Mouse (Mus musculus) MEL (cell line): ENCODE measurements around the gene Agtrap. TPM values are rescaled to one million over a fixed set of nuclear protein-coding genes. Genes with fewer than 3 reads are reported as not detected.
"Not testable (repeated sequence)": the region's sequence is repeated elsewhere in the genome, so short reads cannot be mapped to it uniquely, and the experiment has no call there.

Experiments
- DNase-seq: peaks from one replicate; pipeline ENCODE4 v3.0.0; 2011; ENCODE audit warnings: low read depth, low spot score
- H3K27ac ChIP-seq: 2 replicates; pipeline ENCODE4 v1.5.1; 2012; ENCODE audit warnings: low read depth, mild to moderate bottlenecking, control low read depth, low read length, moderate library complexity; ENCODE audit not compliant: control insufficient read depth
- H3K27me3 ChIP-seq, 2 experiments: fragments of 150-350 bp in 1 of 2; sonication (generic) in 1 of 2; 2 replicates each; pipeline ENCODE4 v1.6.1; 2012; ENCODE audit warnings: low read length in 2 of 2, mild to moderate bottlenecking in 2 of 2, improper control_type of control experiment in 1 of 2, moderate library complexity in 1 of 2; ENCODE audit not compliant: insufficient read depth in 2 of 2, control insufficient read depth in 1 of 2
- H3K36me3 ChIP-seq, 2 experiments: 2 replicates each; pipeline ENCODE4 v1.6.1; 2012 to 2014; ENCODE audit warnings: low read length in 2 of 2, improper control_type of control experiment in 1 of 2, inconsistent platforms in 1 of 2, mild to moderate bottlenecking in 1 of 2; ENCODE audit not compliant: insufficient read depth in 2 of 2, control insufficient read depth in 1 of 2
- H3K4me1 ChIP-seq, 2 experiments: fragments of 150-350 bp in 1 of 2; sonication (generic) in 1 of 2; 2 replicates each; pipeline ENCODE4 v1.6.1; 2012; ENCODE audit warnings: low read length in 2 of 2, improper control_type of control experiment in 1 of 2, mild to moderate bottlenecking in 1 of 2; ENCODE audit not compliant: insufficient read depth in 2 of 2, control insufficient read depth in 1 of 2
- H3K4me3 ChIP-seq, 2 experiments: fragments of 150-350 bp in 1 of 2; sonication (generic) in 1 of 2; 2 replicates each; pipeline ENCODE4 v1.5.1; 2012; ENCODE audit warnings: low read depth in 2 of 2, low read length in 2 of 2, mild to moderate bottlenecking in 2 of 2, moderate library complexity in 2 of 2, control low read depth in 1 of 2, improper control_type of control experiment in 1 of 2; ENCODE audit not compliant: control insufficient read depth in 1 of 2, insufficient read depth in 1 of 2
- H3K79me2 ChIP-seq: 2 replicates; pipeline ENCODE4 v1.6.1; 2012; ENCODE audit warnings: mild to moderate bottlenecking, low read length, moderate library complexity; ENCODE audit not compliant: control insufficient read depth, poor library complexity, insufficient read depth
- H3K9ac ChIP-seq: 2 replicates; pipeline ENCODE4 v1.6.1; 2012; ENCODE audit warnings: low read depth, mild to moderate bottlenecking, control low read depth, low read length, moderate library complexity; ENCODE audit not compliant: control insufficient read depth, poor library complexity, severe bottlenecking
- H3K9me3 ChIP-seq: fragments of 150-350 bp; sonication (generic); replicated peaks from 2 replicates; pipeline ENCODE4 v1.6.1; 2012; ENCODE audit warnings: mild to moderate bottlenecking, low read length, improper control_type of control experiment, moderate library complexity; ENCODE audit not compliant: insufficient read depth
- CHD2 ChIP-seq: IDR thresholded peaks from 2 replicates; pipeline ENCODE4 v1.6.1; 2011; ENCODE audit warnings: low read length, improper control_type of control experiment
- CTCF ChIP-seq, 3 experiments: IDR thresholded peaks in 2 of 3; conservative IDR thresholded peaks in 1 of 3; 2 replicates each; pipeline ENCODE4 v1.5.1; 2011 to 2012; ENCODE audit warnings: low read length in 3 of 3, low read depth in 2 of 3, mild to moderate bottlenecking in 2 of 3, improper control_type of control experiment in 1 of 3, inconsistent platforms in 1 of 3, mixed read lengths in 1 of 3, moderate library complexity in 1 of 3; ENCODE audit not compliant: control insufficient read depth in 1 of 3, insufficient read depth in 1 of 3, poor library complexity in 1 of 3, severe bottlenecking in 1 of 3
- EP300 ChIP-seq, 2 experiments: IDR thresholded peaks; 2 replicates each; pipeline ENCODE4 v1.6.1; 2011; ENCODE audit warnings: improper control_type of control experiment in 2 of 2, low read length in 2 of 2, low read depth in 1 of 2, mild to moderate bottlenecking in 1 of 2
- JUND ChIP-seq: IDR thresholded peaks from 2 replicates; pipeline ENCODE4 v1.6.1; 2011; ENCODE audit warnings: low read depth, mild to moderate bottlenecking, improper control_type of control experiment, low read length
- MAFK ChIP-seq: IDR thresholded peaks from 2 replicates; pipeline ENCODE4 v1.6.1; 2011; ENCODE audit warnings: low read depth, mild to moderate bottlenecking, low read length, improper control_type of control experiment, borderline replicate concordance
- MAX ChIP-seq: IDR thresholded peaks from 2 replicates; pipeline ENCODE4 v1.6.1; 2011; ENCODE audit warnings: low read length, improper control_type of control experiment
- MAZ ChIP-seq: IDR thresholded peaks from 2 replicates; pipeline ENCODE4 v1.6.1; 2012; ENCODE audit warnings: low read depth, mild to moderate bottlenecking, inconsistent platforms, low read length, improper control_type of control experiment
- MEF2A ChIP-seq: IDR thresholded peaks from 2 replicates; pipeline ENCODE4 v1.6.1; 2014; ENCODE audit warnings: low read depth, mild to moderate bottlenecking, inconsistent platforms, low read length, improper control_type of control experiment; ENCODE audit not compliant: poor library complexity, insufficient replicate concordance, severe bottlenecking; ENCODE audit errors: extremely low read depth
- MYC ChIP-seq: IDR thresholded peaks from 2 replicates; pipeline ENCODE4 v1.6.1; 2011; ENCODE audit warnings: low read depth, mild to moderate bottlenecking, low read length, improper control_type of control experiment, moderate library complexity
- NRF1 ChIP-seq: IDR thresholded peaks from 2 replicates; pipeline ENCODE4 v1.6.1; 2014; ENCODE audit warnings: low read depth, mild to moderate bottlenecking, inconsistent platforms, low read length, improper control_type of control experiment, moderate library complexity; ENCODE audit not compliant: poor library complexity, insufficient read depth, severe bottlenecking
- POLR2A ChIP-seq, 2 experiments: IDR thresholded peaks; 2 replicates each; pipeline ENCODE4 v1.6.1; 2011 to 2012; ENCODE audit warnings: low read length in 2 of 2, mild to moderate bottlenecking in 2 of 2, control low read depth in 1 of 2, improper control_type of control experiment in 1 of 2, low read depth in 1 of 2, moderate library complexity in 1 of 2; ENCODE audit not compliant: control insufficient read depth in 1 of 2, insufficient read depth in 1 of 2, poor library complexity in 1 of 2
- POLR2AphosphoS5 ChIP-seq: IDR thresholded peaks from 2 replicates; pipeline ENCODE4 v1.6.1; 2012; ENCODE audit warnings: low read depth, borderline replicate concordance, mild to moderate bottlenecking, inconsistent platforms, low read length, moderate library complexity, mixed read lengths
- RAD21 ChIP-seq: IDR thresholded peaks from 2 replicates; pipeline ENCODE4 v1.6.1; 2011; ENCODE audit warnings: mild to moderate bottlenecking, low read depth, low read length, improper control_type of control experiment
- RCOR1 ChIP-seq: IDR thresholded peaks from 2 replicates; pipeline ENCODE4 v1.6.1; 2012; ENCODE audit warnings: low read depth, mild to moderate bottlenecking, inconsistent platforms, low read length, improper control_type of control experiment
- SIN3A ChIP-seq: IDR thresholded peaks from 2 replicates; pipeline ENCODE4 v1.6.1; 2012; ENCODE audit warnings: low read length, improper control_type of control experiment, inconsistent platforms
- SMC3 ChIP-seq: IDR thresholded peaks from 2 replicates; pipeline ENCODE4 v1.6.1; 2011; ENCODE audit warnings: low read depth, low read length, improper control_type of control experiment
- TCF12 ChIP-seq: IDR thresholded peaks from 2 replicates; pipeline ENCODE4 v1.6.1; 2014; ENCODE audit warnings: low read depth, mild to moderate bottlenecking, inconsistent platforms, low read length, improper control_type of control experiment, moderate library complexity
- polyA plus RNA-seq, 2 experiments: library from polyadenylated mRNA; stranded (reverse) in 1 of 2; unstranded in 1 of 2; fragments of >175 nt in 1 of 2; fragments of >200 nt in 1 of 2; gene quantifications; 2 replicates each; pipeline versions ENCODE4 v1.2.1 to v1.2.4; 2012; ENCODE audit warnings: low replicate concordance in 2 of 2, low read depth in 1 of 2; ENCODE audit not compliant: insufficient read length in 2 of 2, insufficient read depth in 1 of 2, missing spikeins in 1 of 2
- total RNA-seq: library from RNA; depleted of rRNA; stranded (reverse); fragments of 300-350 nt; gene quantifications from 2 replicates; pipeline ENCODE4 v1.2.3, GENCODE M21; 2012

Agtrap gene
- total and polyA plus RNA-seq, 3 experiments: 5.0 to 16.0 TPM; not detected in 1

DNA sequence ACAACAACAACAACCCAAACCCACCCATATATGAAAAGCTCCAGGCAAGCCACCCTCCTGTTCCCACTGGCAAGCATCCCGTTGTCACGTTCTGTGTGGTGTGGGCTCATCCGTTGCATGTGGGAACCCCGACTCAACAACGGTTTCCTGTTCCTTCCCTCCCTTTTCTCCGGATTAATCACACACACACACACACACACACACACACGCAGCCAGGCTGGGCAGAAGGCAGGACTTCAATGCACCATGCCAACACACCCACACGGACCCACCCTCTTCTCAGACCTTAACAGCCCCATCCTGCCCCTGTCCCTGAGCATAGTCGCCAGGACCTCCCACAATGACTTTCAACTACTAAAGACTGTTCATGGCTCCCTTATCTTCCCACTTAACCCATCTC is 32.7 kb upstream of the Agtrap start:
- H3K4me3 ChIP-seq: no peak overlapping the region

GRCm38 (mm10) chr4:148119578-148119977 is 31.7 kb upstream of the Agtrap start:
- H3K79me2 ChIP-seq, H3K36me3 ChIP-seq, H3K9me3 ChIP-seq, H3K9ac ChIP-seq, H3K27ac ChIP-seq, H3K27me3 ChIP-seq, H3K4me3 ChIP-seq, H3K4me1 ChIP-seq, DNase-seq: not testable (repeated sequence)
- TF ChIP-seq CTCF (IDR thresholded peaks at IDR 0.05 in 2 of 3, conservative IDR thresholded peaks at IDR 0.05 in 1 of 3; ENCODE audit: control insufficient read depth in 1 of 3, insufficient read depth in 1 of 3, low read depth in 2 of 3, low read length in 3 of 3, poor library complexity in 1 of 3, severe bottlenecking in 1 of 3): peak in 1 of 3 experiments; percentile 7; a peak in 1 of 6 replicates

More for the DNA sequence above, 32.7 kb upstream of the Agtrap start:
- Histone ChIP-seq H3K9me3 (no peaks in the 10 kb centered on the region), H3K4me1 (peaks cover 0 to 5% of the 10 kb centered on the region in 2 experiments; a peak in 2 of 4 replicates), H3K27me3 (peaks cover 0 to 3% of the 10 kb centered on the region in 2 experiments; a peak in 2 of 4 replicates), H3K27ac (no peak overlapping the region), H3K36me3 (no peaks in the 10 kb centered on the region; a peak in 1 of 4 replicates), H3K79me2 (no peaks in the 10 kb centered on the region), H3K9ac (no peak overlapping the region)
- no peak for TF ChIP-seq RCOR1
- DNase-seq: no peak

DNA sequence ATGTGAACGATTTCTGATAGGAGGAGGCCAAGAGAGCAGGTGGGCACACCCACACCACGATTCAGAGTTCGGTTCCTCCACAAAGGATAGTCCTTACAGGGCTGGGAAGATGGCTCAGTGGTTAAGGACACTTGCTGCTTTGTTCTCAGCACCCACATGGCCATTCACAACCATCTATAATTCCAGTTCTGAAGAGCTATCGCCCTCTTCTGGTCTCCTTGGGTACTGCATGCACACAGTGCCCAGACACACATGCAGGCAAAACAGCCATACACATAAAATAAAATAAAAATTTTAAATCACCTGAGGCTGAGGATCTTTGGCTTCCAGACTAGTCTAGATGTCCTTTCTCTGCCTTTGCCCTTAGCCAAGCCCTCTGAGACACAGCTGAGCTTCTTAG is 29.6 kb upstream of the Agtrap start:
- no peaks in the 10 kb centered on the region for H3K79me2 ChIP-seq
- no peaks in the 10 kb centered on the region; a peak in 1 of 4 replicates for H3K36me3 ChIP-seq
- DNase-seq: peak; percentile 52
- H3K27me3 ChIP-seq: no peaks in the 10 kb centered on the region
- no peak overlapping the region for H3K9ac ChIP-seq
- H3K27ac ChIP-seq: no peak overlapping the region
- H3K4me3 ChIP-seq: no peak overlapping the region
- TF ChIP-seq POLR2AphosphoS5 (no peak), JUND (no peak), MAX (no peak), NRF1 (no peak), TCF12 (no peak), CHD2 (no peak), MYC (no peak), CTCF (IDR thresholded peaks at IDR 0.05 in 2 of 3, conservative IDR thresholded peaks at IDR 0.05 in 1 of 3; ENCODE audit: control insufficient read depth in 1 of 3, insufficient read depth in 1 of 3, low read depth in 2 of 3, low read length in 3 of 3, poor library complexity in 1 of 3, severe bottlenecking in 1 of 3) (peak; percentile 48 to 67 (median 50)), SMC3 (no peak), MAZ (no peak), EP300 (IDR thresholded peaks at IDR 0.05; ENCODE audit: low read depth in 1 of 2, low read length in 2 of 2) (no peak), SIN3A (no peak), MAFK (no peak), MEF2A (no peak), RAD21 (peak; percentile 5), POLR2A (IDR thresholded peaks at IDR 0.05; ENCODE audit: control insufficient read depth in 1 of 2, insufficient read depth in 1 of 2, low read depth in 1 of 2, low read length in 2 of 2, poor library complexity in 1 of 2) (no peak)
- no peaks in the 10 kb centered on the region for H3K9me3 ChIP-seq
- H3K4me1 ChIP-seq: peaks cover 0 to 5% of the 10 kb centered on the region in 2 experiments; a peak in 2 of 4 replicates
